Mouse (Mus musculus) spleen, postnatal 14 days (tissue): ENCODE results near the gene Slco1a5.
A peak's percentile ranks its signal among the peaks of the same experiment; 100 is the strongest.
"Not testable (repeated sequence)": the region's sequence is repeated elsewhere in the genome, so short reads cannot be mapped to it uniquely, and the experiment has no call there.

Source experiments
- DNase-seq, 2 experiments: peaks; one replicate each; pipeline ENCODE4 v3.0.0; 2021 to 2022; ENCODE audit warnings: low spot score in 2 of 2

The Slco1a5 gene

DNA sequence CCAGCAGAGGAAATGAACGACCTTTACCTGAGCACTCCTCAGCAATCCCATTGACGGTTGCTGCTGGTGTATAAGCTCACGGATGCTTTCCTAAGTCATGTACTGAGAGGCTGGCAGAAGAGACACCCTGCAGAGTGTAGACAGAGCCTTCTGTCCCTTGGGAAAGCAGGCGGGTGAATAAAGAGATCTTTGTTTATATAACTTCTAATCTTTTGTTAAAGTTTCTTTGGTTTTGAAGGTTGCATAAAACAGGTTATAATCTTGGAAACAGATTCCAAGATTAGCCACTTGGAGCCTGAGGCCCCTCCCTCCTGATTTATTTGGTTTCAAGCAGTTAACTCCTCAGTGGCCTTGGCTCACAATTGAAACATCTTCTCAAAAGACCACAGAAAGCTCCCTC, at the start of gene Slco1a5:
Gene Slco1a5, minus strand, starts transcription at position 101 of the 400 bp plus-strand sequence.
- no peak for DNase-seq

DNA sequence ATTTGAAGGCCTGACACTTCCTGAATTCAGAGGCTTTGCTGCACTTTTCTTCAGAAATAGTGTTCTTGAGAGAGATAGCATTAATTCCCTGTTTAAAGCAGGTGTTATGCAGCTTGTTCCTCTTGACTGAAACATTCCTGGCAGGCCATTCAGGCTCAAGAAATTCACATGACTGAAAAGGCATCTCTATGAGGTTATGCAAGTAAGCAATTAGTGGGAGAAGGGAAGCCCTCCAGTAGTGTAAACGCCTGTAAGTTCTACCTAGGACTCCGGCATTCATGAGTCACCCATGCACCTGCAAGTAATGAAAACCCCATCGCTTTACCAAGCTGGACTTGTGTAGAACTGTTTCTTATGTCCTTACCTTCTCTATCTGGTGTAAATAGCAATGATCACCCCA, 46.8 kb upstream of the Slco1a5 start:
- DNase-seq = no peak

DNA sequence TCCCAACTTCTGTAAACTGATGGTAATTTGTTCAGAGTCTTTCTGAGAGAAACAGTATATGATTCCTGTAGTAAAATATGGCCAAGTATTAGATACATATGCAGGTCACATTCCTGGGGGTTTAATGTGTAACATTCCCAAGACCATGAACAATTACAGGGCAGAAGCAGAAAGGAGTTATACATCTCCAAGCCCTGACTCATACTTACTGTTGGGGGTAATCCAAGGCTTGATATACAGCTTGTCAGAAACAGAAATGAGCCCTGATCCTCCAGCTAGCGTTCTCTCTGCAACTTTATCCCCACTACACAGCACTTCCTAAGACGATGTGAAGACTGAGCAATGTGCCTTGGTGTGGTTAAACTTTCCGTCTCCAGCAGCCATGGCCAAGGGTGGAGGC, 44.8 kb upstream of the Slco1a5 start:
- DNase-seq = no peak

DNA sequence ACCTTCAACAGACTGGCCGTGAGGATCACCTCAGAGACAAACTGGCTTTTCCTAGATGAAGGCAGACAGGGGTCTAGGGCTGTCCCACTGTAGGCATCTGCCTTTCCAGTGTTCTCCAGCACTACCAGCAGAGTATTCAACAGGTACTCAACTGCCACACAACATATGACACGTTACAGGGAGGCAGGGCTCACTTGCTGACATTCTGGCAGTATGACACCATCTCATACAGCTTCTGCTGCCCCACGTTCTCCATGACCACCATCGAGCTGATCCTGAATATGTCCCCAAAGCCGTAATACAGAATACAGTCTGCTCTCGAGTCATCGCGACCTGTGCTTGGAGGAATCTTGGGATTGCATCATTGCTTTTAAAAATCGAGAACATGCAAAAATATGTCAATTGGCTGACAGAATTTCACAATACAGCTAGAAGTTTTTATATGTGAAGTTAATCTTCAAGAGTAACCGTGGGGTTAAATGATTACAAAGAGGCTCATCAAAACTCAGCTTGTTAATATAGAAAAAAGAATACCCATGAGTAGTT, 43.8 kb upstream of the Slco1a5 start:
- no peak for DNase-seq

DNA sequence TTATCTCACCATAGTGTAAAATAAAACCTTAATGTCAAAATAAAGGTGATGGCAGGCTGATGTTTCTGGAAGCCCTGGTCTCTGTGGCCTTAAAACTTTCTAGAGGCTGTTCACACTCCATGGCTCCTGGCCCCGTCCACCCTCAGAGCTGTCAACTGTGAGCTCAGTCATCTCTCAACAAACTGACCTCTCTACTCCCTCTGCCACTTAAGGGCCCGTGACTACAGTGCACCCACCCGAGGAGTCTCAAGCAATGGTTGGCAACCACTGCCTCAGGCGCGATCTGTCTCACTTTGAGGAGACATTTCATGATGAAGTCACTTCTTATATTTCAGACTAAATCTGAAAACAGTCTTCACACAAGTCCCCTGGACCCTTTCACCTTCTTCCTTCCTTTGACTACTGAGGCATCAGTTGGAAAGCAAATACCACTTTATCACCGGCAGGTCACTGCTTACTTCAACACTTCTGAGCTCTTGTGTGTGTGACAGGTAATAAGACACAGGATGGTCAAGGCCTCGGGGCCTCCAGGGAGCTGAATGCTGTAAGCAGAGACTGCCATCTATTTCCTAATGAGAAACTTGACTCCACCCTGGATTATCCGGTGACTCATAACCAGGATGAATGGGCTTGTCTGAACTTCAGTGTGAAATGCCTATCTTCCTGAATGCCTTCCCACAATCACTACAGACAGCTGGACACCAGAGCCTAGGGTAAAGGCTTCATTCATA, 43.1 kb upstream of the Slco1a5 start:
- no peak for DNase-seq

DNA sequence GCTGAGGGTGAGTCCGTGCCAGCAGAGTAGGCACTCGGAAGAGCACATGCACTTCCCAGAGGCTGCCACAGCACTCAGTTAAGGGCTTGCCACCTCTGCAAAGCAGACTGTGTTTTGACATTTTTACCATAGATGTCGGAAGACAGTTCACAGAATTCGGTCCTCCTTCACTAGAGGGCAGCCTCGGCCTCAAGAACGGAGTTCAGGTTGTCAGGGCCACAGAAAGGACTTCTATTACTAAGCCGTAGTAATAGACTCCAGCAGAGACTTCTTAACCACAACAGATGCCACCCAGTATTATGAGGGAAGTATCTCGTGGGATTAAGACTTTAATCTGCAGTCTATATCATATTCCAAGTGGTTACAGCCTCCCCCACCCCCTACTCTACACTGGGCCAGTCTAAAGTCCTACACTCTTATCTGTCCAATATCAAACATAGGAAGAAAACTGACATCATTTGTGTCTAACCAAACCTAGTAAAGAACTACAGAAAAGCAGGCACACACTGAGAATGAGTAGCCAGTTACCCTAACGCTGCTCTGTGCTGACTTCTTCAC, 40.3 kb upstream of the Slco1a5 start:
- no peak for DNase-seq

DNA sequence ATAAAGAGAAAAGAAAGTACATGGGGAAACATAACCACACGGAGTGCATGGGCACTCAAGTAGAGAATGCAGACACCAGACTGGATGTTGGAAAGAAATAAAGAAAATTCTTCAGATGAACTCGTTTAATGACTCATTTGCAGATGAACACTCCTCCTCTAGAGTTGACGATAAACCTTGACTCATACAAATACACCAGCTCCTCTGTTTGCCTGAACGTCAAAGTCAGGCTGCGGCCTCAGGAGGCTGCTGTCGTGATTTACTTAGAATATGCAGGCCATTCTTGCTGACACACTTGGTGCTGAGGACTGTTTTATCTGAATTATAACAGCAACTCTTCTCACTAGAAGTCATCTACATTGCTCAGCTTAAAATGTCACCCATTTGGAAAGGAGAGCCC, 39.3 kb upstream of the Slco1a5 start:
- DNase-seq = no peak

DNA sequence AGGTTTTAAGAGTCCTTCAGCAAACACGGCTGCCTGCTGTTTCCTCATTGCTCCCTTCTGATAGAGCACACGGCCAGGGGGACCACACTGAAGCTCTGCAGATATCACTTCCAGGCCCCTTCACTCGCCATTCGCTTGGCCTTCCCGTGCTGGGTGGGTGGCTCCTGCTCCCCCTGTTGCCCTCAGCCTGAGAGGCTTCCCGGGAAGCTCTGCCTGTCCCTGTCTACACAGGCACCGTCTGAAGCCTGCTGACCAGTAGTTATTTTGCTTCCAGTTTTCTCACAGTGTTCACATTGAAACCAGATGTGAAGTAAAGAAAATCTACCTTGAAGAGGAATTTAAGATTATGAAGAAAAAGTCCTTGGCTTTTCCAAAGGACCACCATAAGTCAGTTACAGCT, 34.3 kb upstream of the Slco1a5 start:
- DNase-seq = no peak

DNA sequence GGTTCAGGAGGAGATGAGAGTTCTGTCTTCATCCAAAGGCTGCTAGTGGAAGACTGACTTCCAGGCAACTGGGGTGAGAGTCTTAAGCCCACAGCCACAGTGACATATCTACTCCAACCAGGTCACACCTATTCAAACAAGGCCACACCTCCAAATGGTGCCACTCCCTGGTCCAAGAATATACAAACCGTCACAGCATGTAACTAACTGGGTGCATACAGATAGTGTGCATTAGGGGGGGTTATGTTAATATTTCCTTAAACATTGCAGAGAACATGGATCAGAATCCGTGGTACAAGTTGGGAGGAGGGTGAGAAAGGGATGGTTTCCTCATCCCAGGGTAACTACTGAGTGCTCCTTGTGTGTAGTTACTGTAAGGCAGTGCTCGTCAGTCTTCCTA, 29.3 kb upstream of the Slco1a5 start:
- not testable (repeated sequence) for DNase-seq

DNA sequence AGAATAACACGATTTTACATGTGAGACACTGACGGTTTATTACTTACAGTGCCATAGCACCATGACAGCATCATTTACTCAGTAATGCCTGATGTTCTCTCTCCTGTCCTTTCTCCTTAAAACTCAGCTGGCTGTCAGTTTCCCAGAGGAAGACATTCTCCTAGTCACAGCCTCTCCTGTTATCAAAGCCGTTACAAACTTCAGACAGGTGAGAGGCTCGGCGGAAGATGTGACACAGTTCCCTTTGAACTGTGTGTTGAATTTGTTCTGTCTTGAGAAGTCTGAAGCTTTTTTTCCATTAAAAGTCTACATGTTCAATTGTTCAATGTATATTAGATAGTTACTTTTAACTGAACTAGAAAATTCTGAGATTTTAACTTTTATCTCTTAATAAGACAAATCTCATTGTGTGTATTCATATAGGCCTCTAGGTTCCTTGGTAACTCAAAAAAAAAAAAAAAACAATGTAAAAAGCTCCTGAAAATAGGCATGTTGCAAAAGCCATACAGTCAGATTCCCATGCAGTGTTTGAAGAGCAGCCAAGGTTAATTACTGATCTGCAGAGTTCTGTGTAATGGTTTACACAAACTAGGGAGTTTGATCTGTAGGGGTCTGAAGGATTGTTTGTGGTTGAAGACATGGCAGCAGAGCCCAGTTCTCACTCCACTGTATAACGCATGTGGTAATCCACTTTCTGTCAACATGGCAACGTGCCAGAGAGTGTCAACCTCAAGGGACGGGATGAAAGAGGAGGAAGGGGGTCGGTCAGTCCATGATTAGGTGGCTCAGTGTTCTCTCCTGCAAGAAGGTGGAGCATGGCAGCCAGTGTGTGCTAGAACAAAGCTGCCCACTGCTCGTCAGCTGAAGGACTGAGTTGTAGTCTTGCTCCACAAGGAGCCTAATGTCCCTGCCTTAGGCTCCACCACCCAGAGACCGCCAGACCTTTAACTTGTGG, 24.9 kb upstream of the Slco1a5 start:
- no peak for DNase-seq

DNA sequence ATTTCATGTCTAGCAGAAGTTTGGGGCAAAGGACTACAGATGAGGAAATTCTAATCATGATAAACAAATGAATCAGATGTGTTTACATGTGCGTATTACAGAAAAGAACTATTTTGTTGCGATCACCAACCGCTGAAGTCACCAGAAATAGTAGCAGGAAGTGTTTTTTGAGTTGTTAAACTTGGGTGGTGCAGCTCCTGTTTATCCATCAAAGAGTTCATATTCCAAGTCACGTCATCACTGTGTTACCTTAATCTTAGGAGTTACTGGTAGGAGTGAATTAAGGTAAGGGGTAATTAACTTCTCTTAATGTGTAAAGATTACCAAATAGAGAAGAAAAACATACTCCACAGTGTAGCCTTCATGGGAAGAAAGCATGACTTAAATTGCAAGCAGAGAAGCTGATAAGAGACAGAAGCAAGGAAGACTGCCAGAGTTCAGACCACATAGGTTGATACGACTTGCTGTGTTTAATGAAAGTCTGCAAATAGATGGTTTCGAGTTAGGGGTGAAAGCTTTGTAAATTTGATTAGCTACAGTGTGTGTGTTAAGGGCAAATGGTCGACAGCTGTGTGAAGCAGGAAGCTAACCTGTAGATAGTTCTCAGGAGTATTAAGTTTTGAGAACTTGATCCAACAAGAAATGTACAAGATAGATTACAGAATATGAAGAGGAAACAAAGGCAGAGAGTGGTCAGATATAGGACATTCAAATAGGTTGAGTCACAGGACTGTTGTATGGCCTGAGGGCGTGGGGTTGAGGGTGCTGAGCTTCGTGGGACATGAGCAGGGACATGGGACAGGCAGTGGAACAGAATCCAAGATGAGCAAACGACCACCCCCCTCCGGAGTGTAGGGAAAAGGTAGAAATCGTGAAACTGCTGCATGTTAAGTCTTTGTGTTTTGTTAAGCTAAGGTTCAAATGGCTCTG, 23.7 kb upstream of the Slco1a5 start:
- DNase-seq = no peak

DNA sequence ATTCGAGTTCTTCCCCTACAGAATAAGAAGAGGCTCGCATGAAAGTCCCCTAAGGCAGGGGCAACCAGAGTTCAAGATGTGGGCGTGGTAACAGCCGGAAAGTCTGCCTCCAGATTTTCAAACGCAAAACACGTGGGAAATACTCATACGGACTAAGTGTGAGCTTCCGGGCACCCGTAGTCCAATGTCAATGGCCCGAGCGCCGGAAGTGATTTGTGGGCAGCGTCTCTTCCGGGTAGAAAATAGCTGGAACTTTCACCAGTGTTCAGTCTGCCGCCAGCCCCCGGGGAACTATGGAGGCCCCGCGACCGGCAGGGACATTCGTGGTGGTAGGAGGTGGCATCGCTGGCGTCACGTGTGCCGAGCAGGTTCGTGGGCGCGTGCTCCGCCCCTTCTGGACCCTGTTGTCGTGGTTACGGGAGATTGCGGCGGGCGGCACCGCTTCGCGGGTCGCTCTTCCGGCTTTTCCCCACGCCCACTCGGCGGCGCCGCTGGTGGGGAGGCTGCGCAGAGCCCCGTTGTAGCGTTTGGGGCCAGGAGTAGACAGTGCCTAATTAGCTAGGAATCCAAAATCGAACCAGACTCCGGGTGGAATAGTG, 22.8 kb upstream of the Slco1a5 start, which contains the start of gene Pyroxd1:
Gene Pyroxd1, plus strand, starts transcription at position 215 of the 599 bp plus-strand sequence.
- peak; percentile 49 to 64 for DNase-seq

DNA sequence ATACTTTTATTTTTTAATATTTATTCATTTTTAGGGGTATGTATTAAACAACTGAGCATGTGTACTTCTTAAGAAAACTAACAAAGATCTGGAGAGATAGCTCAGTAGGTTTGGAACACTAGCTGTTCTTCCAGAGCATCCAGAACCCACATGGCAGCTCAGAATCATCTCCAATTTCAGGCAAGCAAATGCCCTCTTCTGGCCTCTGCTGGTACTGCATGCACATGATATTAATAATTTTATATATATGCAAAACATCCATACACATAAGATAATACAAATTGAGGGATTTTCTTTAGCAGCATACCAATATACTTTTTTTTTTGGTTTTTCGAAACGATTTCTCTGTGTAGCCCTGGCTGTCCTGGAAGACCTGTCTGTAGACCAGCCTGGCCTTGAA, 20.8 kb upstream of the Slco1a5 start:
- peak in 1 of 2 experiments; percentile 32 for DNase-seq

DNA sequence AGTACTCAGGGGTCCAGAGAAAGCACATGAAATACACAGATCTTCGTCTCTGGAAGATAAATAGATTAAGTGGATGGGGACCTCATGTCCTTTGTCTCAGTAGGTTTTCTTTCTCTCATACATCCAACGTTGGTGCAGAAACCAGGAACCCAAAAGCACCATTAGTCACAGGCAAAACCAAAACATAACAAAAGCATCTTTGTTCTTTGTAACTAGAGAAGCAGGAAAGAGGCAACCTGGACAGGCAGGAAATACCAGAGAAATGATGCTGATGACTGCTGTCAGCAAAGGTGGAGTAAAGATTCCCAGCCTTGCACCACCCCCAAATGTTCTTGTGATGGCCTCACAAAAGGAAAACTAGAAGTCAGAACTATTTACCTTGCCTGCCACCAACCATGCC, 16.8 kb upstream of the Slco1a5 start:
- no peak for DNase-seq

DNA sequence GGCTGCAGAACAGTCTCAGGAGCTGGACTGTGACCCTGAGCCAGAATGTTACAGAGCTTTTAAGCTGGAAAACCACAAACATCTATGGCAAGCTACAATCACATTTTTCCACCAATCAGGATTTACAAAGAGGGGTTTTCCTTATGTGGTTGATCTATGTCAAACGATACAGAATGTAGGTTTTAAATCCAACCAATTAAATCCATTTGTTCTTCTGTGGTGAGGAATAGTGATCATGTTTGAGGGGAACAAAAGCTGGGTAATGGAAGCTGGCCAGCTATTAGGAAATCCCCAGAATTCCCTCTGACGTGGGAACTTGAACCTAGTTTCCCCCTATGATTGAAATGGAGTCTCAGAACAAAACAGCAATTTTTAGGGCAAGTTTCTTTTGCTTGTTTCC, 16.2 kb upstream of the Slco1a5 start:
- DNase-seq = no peak

DNA sequence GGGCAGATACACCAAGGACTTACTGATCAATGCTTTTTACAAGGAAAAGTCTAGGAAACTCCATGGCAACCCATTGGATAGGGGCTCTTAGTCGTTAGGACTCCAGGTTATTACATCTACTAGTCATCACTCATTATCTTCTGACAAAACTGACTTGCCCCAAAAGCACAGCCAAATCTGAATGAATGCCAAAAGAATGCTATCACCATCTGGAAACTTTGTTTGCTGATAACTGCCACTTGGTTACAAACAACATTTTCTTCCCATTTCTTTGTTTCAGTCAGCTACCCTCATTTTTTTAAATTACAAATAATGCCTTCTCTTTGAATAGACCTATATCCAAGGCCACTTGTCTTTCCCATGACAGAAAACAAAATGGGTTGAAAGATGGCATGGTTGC, 6.4 kb upstream of the Slco1a5 start:
- DNase-seq = no peak

DNA sequence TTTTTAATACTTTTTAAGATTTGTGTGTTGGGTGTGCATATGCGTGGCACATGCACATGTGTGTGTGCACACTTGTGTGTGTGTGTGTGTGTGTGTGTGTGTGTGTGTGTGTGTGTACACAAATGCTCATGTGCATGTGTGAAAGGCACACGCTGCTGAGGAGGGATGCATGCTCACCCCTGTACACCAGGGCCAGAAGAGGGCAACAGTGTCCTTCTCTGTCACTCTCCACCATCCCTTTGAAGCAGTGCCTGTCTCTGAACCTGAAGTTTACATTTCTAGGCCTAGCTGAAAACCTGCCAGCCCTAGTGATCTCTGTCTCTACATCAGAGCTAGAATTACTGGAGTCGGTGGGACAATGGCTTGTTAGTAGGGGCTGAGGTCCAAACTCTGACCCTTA, 3.8 kb upstream of the Slco1a5 start:
- no peak for DNase-seq

DNA sequence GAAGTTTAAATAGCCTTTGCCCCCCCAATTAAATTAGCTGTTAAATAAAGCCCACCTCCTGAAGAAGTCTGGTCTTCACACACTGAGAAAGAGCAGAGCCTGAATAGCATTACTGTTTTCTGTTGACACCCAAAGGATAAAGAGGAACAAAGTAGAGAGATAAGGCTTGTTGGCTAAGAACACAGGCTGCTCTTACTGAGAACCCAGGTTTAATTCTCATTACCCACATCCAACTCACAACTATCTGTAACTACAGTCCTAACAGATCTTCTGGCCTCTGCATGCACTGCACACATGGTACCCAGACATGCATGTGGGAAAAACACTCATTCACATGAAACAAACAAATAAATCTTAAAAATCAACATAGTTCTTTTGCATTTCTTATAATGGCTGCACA, 5.7 kb downstream of the Slco1a5 start:
- no peak for DNase-seq

DNA sequence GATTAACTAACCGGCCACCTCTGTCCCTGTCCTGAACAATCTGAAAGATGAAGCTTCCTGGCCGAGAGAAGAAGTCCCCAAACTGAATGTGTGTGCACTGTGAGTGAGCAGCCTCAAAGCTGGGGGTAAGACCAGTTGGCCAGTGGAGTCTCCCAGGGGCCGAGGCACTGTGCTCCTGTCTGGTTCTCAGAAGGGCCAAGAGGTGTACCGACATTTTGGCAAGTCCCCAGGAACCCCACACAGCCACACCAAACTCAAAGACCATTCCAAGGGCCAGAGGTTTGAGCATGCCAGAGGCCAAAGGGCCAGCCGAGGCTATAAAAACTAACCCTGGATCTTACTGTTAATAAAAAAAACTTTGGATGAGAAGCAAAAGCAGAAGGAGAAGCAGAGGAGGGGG, 8.5 kb downstream of the Slco1a5 start:
- DNase-seq = no peak

DNA sequence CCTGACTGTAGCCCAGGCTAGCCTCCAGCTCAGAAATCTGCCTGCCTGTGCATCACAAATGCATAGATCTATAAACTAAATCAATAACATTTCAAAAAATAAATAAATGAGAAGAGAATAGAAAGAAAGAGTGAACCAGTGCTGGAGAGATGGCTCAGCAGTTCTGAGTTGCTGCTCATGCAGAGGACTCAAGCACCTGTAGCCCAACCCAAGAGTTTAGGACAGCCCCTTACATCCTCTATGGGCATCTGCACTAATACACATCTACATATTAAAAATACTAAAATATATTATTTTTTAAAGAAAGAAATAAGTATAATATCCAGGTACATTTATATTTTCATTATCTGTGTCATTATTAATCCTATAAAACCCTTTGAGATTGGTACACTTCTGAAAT, 17.7 kb downstream of the Slco1a5 start:
- DNase-seq = no peak

DNA sequence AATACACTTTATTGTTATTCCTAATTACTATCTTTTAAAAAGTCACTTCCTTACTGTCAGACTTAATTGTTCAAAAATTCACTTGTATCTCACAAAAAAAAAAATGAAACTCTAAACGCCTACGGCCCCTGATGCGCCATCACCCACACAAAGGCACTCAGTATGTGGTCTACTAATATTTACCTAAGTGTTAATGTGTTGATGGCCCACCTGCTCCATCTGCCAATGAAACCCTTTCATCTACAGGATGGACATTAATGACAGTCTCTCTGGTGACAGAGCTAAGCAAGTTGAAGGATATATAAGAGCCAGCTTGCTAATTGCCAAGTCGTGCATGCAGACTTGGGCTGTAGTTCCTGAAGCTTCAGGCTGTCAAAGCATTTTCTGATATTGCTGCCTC, 24.7 kb downstream of the Slco1a5 start, which contains the start of gene Iapp:
Gene Iapp, plus strand, starts transcription at position 326 of the 400 bp plus-strand sequence.
- DNase-seq = no peak
